Mouse (Mus musculus) right cerebral cortex, postnatal 14 days (tissue): ENCODE data around the gene Vps33b.
"Not testable (repeated sequence)": the region's sequence is repeated elsewhere in the genome, so short reads cannot be mapped to it uniquely, and the experiment has no call there.

ENCODE experiments used
- DNase-seq: peaks from one replicate; pipeline ENCODE4 v3.0.0; 2022

Vps33b gene

DNA sequence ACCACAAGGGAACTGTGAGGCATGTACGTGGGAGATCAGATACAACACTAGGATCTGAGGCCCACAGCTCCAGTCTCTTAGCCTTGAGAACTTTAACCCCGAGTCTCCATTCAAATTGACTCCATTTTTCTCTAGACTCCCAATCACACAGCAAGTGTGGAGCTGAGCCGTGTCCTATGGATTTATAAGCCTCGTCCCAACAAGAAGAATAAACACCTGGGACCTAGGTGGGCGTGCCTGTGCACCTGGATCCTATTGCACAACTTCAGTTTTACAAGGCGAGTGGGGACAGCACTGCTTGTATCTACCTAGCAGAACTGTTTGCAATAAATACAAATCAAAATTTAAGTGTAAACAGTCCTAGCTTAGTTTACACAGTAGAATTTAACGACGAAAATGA is 53.9 kb downstream of the Vps33b start:
- no peak for DNase-seq

DNA sequence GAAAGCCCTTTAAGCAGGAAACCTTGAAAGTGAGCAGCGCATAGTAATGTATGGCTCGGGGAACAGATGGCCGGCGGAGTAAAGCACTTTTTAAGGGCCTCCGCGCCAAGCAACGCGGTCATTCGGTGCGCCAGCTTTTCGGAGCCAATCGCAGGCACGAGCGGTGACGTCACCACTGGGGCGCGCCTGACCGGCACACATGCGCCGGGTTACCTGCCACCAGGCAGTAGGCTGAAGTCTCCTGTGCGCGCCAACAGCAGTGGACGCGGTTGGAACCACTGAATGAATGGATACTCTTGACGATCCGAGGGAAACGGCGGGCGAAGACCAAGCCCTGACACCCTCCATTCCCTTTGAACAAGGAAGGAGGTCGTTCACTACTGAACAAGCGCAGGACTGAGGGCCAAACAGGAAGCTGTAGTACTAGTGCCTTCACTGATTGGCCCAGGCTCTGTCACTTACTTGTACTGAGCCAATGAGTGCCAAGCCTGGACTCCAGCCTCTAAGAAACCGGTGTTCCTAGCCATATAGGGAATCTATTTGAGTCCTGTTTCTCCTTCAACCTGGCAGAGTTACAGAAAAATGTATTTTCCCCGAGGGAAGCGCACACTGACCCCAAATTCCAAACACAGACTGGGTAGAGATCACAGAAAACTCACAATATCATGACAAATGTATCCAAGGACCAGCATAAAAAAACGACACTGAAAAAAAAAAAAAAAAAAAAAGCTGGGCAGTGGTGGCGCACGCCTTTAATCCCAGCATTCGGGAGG is 54.8 kb downstream of the Vps33b start, which contains the start of gene Rccd1:
TSS of gene Rccd1 (minus strand) at position 412 of the 773 bp plus-strand sequence.
- DNase-seq = peak; percentile 97

DNA sequence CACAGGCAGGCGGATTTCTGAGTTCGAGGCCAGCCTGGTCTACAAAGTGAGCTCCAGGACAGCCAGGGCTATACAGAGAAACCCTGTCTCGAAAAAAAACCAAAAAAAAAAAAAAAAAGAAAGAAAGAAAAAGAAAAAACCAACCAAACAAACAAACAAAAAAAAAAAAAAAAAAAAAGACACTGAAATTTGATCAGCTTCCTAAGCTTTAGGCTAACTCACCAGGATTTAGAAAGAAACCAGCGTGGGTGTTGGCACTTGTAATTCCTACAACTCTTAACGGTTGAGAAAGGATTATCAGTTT is 55.3 kb downstream of the Vps33b start:
- not testable (repeated sequence) for DNase-seq

DNA sequence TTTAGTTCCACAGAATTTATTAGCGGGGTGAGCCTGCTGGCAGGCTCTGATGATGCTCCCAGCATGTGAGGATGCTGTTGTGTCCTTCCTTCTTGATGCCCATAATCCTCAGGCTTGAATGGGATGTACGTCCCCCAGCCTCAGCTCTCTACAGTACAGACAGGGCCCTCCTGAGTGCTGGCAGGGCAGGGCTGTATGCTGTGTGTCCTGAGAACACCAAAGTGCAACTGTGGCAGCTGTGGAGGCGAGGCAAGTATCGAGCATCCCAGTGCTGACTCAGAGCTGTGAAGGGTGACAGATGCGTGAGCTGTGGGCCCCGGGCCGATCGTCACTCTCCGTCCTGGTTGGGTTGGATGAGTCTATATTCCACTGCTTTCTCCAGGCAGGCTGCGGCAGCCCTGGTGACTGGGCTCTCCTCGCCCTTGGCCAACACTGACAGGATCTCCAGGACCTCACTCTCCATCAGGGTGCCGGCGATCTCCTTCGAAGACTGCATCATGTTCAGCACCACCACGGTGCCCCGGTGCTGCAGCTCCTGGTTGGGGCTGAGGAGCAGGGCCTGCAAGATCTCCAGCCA is 55.9 kb downstream of the Vps33b start:
- no peak for DNase-seq

DNA sequence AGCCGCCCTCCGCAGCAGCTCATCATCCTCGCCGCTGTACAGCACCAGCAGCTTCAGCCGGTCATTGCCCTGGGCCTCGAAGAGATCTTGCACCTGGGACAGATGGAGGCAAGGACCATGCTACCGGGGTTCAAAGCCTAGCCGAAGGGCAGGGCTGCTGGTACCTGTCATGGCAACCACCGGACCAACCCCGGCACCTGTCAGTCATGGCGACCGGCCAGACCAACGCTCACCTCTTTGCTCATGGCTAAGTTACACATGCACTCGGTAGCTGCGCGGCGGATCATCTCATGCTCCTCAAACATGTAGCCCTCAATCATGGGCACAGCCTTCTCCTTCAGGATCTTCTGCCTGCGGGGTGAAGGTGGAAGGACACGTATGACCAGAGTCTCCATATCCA is 56.6 kb downstream of the Vps33b start:
- DNase-seq = no peak

DNA sequence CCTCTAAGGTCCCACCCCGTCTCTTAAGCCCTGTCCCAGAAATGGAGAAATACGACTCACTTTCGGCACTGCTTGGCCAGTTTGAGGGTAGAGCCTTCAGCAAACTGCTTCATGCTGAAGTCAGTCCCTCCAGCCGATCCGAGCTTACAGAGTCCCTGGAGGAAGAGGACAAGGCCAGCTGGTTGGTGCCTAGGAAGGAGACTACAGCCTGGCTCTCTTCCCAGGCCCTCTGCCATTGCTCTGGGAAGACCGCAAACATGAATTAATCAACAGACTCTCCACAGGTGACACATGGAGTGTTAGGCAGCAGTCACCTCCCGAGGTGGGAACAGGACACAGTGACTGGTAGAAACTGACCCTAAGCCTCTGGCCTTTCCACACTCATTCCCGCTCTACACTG is 60.8 kb downstream of the Vps33b start:
- DNase-seq = no peak

DNA sequence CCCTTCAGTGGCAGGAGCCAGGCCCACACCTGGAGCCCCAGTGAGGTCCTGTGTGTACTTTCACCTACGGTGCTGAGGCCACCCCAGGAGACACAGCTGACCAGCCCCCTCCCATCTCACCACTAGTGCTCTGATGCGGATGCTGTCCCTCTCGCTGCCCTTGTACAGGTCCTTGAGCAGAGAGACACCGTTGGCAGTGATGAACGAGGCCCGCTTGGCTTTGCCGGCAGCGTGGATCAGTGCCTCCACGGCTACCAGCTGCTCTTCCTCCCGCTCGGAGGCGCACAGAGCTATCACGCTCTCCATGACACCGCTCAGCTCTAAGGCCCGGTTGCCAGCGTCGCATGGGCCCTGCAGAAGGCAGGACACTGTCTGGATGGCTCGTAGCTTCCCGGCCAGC is 62.0 kb downstream of the Vps33b start:
- no peak for DNase-seq

DNA sequence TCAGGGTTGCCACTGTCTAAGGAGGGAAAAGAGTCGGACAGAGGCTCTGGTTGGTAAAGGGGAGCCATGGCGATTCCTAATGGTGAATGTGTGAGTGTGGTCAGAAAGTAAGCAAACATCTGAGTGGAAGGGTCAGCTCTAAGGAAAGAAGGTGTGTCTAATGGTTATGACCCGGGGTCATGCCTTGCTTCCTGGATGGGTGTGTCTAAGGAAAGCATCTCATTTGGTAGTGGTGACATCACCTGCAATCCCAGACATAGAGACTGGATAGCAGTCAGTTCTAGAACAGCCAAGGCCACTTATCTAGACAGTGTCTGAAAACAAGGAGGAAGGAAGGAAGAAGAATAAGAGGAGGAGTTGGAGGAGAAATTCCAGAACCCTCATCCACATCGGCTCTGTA is 65.4 kb downstream of the Vps33b start:
- DNase-seq = no peak

DNA sequence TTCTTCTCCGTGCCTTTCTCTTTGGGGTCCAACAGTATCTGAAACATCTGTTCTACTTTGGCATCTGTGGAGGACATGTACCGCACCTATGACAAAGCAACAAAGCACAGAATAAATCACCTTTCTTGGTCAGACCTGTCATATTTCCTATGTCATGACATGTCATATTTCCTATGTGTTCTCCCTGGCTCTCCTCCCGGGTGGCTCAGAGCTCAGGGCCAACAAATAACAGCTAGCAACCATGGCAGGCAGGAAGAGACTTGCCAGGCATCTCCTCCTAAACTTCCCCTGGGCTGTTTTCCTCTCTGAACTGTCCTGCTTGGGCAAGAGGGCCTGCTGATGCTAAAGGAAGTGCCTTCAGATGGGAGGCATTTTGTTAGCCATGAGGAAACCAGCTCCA is 67.5 kb downstream of the Vps33b start:
- DNase-seq = no peak

DNA sequence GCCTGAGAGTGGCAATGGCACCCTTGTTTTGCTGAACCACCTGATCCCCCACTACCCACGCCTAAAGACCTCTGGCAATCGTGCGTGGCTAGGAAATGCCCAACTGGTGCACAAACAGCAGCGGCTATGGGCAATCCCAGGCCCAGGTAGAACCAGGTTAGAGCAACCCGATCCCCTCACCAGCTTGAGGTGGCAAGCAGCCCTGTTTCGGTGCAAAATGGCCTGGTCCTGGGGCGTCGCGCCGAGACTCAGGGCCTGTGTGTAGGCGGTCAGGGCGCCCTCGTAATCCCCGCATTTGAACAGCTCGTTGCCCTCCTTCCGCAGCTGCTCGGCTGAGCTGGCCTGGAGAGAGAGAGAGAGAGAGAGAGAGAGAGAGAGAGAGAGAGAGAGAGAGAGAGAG is 69.9 kb downstream of the Vps33b start:
- DNase-seq = no peak

DNA sequence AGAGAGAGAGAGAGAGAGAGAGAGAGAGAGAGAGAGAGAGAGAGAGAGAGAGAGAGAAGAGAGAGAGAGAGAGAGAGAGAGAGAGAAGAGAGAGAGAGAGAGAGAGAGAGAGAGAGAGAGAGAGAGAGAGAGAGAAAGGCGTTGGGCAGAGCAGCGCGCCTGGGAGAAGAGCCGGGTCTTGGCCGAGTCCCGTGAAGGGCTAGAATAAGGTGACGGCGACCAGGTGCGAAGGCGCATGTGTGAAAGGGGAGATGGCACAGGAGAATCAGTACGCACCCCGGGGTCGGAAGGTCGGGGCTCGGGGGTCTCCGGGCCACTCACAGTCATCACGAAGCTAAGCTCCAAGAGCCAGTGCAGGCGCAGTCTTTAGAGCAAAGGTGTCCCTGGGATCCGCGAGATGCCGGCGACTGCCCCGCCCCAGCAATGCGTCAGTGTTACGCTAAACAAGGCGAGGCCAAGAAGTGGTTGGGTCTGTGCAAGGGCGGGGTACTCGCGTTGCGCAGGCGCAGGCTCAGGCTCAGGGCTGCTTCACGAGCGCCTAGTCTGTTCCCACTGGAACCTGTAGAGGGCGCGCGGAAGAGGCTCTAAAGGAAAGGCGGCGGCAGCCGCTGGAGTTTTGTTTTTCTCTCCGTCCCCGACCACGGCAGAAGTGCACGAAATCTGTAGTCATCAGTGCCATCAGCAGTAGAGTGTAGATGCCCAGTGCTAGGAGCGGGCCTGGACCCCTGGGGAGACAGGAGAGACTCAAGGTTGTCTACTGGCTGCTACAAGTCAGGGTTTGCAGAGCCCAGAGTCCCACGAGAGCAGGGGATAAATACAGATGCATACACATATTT is 70.6 kb downstream of the Vps33b start:
- DNase-seq = peak; percentile 99

DNA sequence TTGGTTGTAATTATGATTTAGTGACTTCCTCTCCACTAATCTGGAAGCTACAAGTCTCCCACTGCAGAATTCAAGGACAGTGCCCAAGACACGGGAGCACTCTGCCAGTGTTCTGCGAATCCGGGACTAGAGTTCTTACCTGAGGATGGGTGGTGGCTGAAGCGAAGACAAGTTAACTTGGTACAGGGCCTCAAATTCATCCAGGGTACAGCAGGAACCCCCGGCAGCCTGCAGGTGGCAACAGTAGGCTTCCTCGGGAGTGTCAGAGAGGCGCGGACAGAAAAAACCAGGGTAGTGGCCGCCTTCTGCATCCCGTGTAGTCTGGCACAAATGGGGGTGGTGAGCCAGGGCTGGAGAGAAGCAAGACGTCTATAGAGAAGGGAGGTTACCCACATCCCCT is 71.3 kb downstream of the Vps33b start, which contains the start of gene Unc45a:
TSS of gene Unc45a (minus strand) at position 213 of the 400 bp plus-strand sequence.
- peak; percentile 57 for DNase-seq
